Mouse (Mus musculus) frontal cortex, adult (tissue): ENCODE results near the gene Mpp2.

ENCODE experiments used
- ATAC-seq: cut with Nextera tagmentation; 2 replicates; pipeline ENCODE4 v1.9.2; 2017; ENCODE audit warnings: mild to moderate bottlenecking, moderate library complexity, mixed read lengths; ENCODE audit not compliant: low TSS enrichment

Mpp2 gene

GRCm38 (mm10) chr11:102036336-102036735, 52.0 kb downstream of the Mpp2 start:
- ATAC-seq: no peak

DNA sequence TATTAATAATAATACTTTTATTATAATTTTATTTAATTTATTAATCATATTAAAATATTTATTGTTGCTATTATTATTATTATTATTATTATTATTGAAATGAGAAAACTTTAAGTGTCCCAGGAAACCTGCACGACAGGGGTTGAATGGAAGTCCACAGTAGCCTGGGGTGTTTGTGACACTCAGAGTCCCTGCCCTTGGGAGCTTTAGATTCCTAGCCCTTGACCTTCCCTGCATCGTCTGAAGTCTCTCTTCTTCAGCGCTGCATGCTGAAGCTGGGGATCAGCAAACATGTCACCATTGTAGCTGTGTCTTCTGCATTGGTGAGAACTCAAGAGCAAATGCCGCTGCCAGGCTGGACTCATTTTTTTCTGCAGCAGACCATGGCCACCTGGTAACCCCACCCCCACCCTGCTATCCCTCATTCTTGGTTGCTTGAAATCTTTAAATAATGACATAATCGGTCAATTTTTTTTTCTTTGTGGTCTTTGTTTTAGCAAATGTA, 52.8 kb downstream of the Mpp2 start:
- no peak for ATAC-seq

GRCm38 (mm10) chr11:102034887-102035286, 53.4 kb downstream of the Mpp2 start:
- no peak for ATAC-seq

GRCm38 (mm10) chr11:102033055-102033591, 55.2 kb downstream of the Mpp2 start:
- no peak for ATAC-seq

GRCm38 (mm10) chr11:102031149-102031548, 57.2 kb downstream of the Mpp2 start:
- peak; percentile 51; the same call in 1 of the 2 replicates for ATAC-seq

- ATAC-seq: no peak
Measured at GRCm38 (mm10) chr11:102029966-102030365, 58.3 kb downstream of the Mpp2 start.

DNA sequence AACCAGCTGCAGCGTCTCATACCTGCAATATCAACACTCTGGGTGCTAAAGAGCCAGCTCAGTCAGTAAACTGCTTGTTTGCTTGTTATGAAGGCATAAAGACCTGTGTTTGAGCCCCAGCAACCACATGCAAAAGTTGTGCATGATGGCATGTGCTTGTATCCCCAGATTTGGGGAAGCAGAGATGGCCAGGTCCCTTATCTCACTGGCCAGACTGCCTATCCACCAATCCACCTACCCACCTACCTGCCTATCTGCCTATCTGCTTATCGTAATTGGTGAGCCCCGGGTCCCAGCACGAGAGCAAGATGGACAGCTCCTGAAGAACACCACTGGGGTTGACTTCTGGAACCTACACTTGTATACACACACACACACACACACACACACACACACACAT, 59.0 kb downstream of the Mpp2 start:
- ATAC-seq: no peak

DNA sequence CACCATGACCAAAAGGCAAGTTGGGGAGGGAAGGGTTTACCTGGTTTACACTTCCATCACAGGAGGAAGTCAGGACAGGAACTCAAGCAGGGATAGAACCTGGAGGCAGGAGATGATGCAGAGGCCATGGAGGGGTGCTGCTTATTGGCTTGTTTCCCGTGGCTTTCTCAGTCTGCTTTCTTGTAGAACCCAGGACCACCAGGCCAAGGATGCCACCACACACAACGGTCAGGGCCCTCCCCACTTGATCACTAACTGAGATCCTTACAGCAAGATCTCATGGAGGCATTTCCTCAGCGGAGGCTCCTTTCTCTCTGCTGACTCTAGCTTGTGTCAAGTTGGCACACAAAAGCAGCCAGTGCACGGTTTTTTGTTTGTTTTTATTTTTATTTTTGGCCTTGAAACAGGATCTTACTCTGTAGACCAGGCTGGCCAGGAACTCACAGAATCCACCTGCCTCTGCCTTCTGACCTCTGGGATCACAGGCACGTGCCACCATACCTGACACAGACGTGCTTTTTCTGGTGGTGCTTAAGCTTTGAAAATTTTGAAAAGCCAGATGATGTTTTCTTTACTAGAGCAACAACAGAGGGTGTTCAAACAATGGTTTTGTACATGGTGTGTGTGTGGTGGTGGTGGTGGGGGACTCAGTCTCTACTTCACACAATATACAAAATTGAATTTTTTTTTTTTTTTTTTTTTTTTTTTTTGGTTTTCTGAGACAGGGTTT, 60.1 kb downstream of the Mpp2 start, which contains the start of gene Mpp3:
Mpp3 (minus strand) TSS at position 375 of the 730 bp plus-strand sequence.
- no peak for ATAC-seq

- ATAC-seq: no peak
Measured at GRCm38 (mm10) chr11:102027361-102028017, 60.8 kb downstream of the Mpp2 start.

GRCm38 (mm10) chr11:102026694-102027360, 61.5 kb downstream of the Mpp2 start:
- ATAC-seq: peak; percentile 32; the same call in 1 of the 2 replicates

GRCm38 (mm10) chr11:102025991-102026660, 62.2 kb downstream of the Mpp2 start:
- ATAC-seq: no peak

GRCm38 (mm10) chr11:102025354-102025753, 63.0 kb downstream of the Mpp2 start:
- ATAC-seq: no peak

GRCm38 (mm10) chr11:102024875-102025274, 63.4 kb downstream of the Mpp2 start:
- no peak for ATAC-seq

DNA sequence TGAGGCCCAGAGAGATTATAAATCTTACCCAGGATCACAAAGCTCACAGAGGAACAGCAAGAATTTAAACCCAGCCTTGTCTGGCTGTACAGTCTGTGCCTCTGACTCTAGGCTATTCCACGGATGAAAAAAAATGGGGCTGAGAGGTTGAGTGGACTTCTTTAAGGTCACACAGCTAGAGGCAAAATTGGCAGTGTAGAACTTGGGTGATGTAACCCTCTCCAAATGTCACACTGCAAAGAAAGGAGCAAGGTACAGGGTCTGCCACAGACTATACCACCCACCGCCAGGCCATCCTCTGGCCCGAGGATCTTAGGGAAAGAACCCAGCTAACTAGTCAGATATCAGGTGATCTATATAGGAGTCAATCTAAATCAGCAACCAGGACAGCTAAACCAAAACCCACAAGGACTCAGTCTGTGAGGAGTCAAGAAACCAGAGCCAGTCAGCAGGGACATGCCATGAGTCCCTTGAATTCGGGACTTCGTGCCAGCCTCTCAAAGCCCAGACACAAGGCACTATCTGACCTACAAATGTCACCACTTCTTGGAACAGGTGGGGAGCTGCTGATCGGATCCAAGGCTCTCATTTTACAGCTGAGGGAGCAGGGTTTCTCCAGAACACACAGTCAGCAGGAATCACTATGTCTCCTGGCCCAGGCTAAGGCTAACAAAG, 64.1 kb downstream of the Mpp2 start:
- ATAC-seq: no peak

- ATAC-seq: peak; percentile 72
Measured at GRCm38 (mm10) chr11:102023406-102023805, 64.9 kb downstream of the Mpp2 start.

DNA sequence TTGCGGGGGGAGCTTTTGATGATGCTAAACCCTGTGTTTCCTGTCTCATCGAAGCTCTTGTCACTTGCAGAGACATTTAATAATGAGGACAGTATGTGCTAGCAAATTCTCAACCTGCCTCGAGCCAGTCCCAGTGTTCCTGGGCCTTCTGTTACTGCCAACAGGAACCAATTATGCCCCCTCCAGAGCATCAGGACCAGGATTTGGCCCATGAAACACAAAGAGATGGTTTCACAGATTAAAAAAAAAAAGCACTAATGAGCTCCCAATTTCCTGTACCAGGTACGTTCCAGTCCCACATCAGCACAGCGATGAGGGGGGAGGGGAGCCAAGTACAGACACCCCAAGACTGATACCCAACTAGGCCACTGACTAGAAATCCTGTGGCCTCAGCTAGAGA, 67.1 kb downstream of the Mpp2 start:
- ATAC-seq: no peak

GRCm38 (mm10) chr11:102019736-102020135, 68.6 kb downstream of the Mpp2 start:
- no peak for ATAC-seq

DNA sequence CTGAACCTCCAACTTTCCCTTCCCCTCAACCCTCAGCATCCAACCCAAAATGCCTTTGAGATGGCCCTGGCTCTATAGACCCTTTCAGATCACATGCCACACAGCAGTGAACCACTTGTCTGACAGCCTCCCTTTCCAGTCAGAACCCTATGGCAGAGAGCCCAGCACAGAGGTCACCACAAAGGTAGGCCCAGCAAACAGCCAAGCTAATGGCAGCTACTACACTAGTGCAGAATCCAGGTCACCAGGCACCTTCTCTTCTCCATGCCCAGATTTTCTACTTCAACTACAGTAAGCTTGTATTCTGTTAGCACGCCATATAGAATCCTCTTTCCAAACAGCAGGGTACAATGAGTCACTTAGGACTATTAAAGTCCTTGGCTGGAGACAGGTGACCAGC, 72.2 kb downstream of the Mpp2 start:
- no peak; the same call in 1 of the 2 replicates for ATAC-seq

DNA sequence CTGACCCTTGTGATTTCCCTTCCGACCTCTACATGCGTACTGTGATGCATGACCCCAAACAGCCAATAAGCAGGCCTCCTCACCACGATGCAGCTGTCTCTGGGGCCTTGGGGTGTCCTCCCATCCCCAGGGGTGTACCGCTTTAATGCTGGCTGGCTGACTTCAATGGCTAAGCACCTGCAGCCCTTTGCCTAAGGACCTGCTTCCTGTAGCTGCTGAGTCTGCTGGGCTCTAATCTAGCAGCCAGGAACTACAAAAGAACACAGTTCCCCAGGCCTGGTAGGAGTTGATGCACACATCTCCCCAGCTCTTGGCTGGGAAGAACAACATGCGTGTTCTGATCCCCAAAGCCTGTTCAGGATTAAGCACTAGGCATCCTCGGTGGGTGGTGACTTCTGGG, 72.8 kb downstream of the Mpp2 start:
- ATAC-seq: no peak

DNA sequence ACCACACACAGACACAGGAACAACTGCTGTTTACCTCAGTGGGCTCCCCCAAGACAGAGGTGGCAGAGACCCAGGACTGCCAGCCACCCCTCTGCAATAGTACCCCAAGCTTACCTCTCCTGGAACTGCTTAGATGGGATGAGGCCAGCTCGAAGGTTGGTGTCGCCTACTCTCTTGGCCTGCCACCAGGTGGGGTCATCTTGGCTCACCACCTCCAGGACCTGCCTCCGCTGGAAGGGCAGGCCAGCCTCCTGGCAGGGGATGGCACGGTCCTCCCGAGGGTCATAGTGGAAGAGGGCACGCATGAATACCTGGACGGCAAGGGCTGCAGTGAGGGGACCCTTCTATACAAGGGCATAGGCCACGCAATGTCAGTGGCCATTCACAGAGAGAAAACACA, 75.1 kb downstream of the Mpp2 start:
- ATAC-seq: no peak

DNA sequence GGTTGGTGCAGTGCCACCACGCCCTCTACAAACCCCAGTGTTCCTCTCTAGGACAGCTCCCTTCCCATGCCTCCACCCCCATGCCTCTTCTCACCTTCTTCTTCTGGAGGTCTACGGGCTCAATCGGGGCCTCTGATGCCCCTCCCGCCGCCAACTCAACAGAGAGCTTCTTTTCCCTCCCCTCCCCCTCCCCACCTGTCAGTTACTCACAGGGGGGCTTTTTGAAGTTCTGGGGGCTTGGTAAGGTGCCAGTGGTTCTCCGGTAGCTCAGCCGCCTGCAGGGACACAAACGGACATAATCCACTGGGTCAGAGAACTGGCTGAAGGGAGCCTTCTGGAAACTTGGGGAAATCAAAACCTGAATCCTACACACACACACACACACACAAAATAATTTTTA, 76.8 kb downstream of the Mpp2 start:
- no peak for ATAC-seq
